Mouse (Mus musculus): Measurements from ENCODE around the gene Cdk5r2.
A peak's percentile ranks its signal among the peaks of the same experiment; 100 is the strongest.

GRCm38 (mm10) chr1:74806360-74807311 lies 48.1 kb upstream of the Cdk5r2 start:
- TF ChIP-seq CTCF (conservative IDR thresholded peaks at IDR 0.05; ENCODE audit: low read length) (peak; percentile 43), NANOG (IDR thresholded peaks at IDR 0.05; ENCODE audit: borderline replicate concordance, low read length) (no peak)
